ENCODE assay signal across 7 mouse cellular contexts in genomic region chr3:32366246-32366734, GRCm38 (mm10). TPM values are rescaled to one million over a fixed set of nuclear protein-coding genes. Genes with fewer than 3 reads are reported as not detected.
A peak's percentile ranks its signal among the peaks of the same experiment; 100 is the strongest.
DNase-seq lines count a peak whose midpoint lies in the region; ATAC-seq and TF ChIP-seq lines count a peak whose summit lies in the region.

No protein-coding gene starts in this region.

- no peaks in the 10 kb centered on the region for H3K36me3 ChIP-seq in spleen, adult 2 months (ENCODE audit: control insufficient read depth, insufficient read depth, low read length)
- no peaks in the 10 kb centered on the region for H3K36me3 ChIP-seq in hindbrain, embryonic 14.5 days (replicated peaks; ENCODE audit: control insufficient read depth, insufficient read depth)
- no peaks in the 10 kb centered on the region for H3K36me3 ChIP-seq in stomach, embryonic 15.5 days

- WGBS in spleen, adult 2 months, result 72% methylated on average over 17 of the region's 17 CpGs
- 45% methylated on average over 17 of the region's 17 CpGs for whole genome bisulfite sequencing in hindbrain, embryonic 14.5 days
- 65% methylated on average over 17 of the region's 17 CpGs for WGBS in stomach, embryonic 15.5 days

- no peak for TF ChIP-seq CTCF in spleen, adult 2 months (IDR thresholded peaks at IDR 0.05; ENCODE audit: extremely low read depth, insufficient read depth, insufficient read length, insufficient replicate concordance)

- H3K4me2 ChIP-seq in hindbrain, embryonic 14.5 days (replicated peaks), result peak overlapping the region; percentile 85
- H3K4me2 ChIP-seq in stomach, embryonic 15.5 days, result peak overlapping the region; percentile 75

- H3K27ac ChIP-seq in spleen, adult 2 months (ENCODE audit: insufficient read depth, low read length), result no peak overlapping the region
- peak overlapping the region; percentile 93 for H3K27ac ChIP-seq in hindbrain, embryonic 14.5 days
- no peak overlapping the region for H3K27ac ChIP-seq in stomach, embryonic 15.5 days

- H3K4me3 ChIP-seq in spleen, adult 2 months (ENCODE audit: extremely low read depth, insufficient read depth, insufficient read length), result peak overlapping the region; percentile 83
- peak overlapping the region; percentile 80 for H3K4me3 ChIP-seq in hindbrain, embryonic 14.5 days (replicated peaks; ENCODE audit: low read length)
- H3K4me3 ChIP-seq in stomach, embryonic 15.5 days (replicated peaks), result peak overlapping the region; percentile 79

- H3K27me3 ChIP-seq in spleen, adult 2 months (ENCODE audit: control insufficient read depth, insufficient read depth, low read length), result no peaks in the 10 kb centered on the region; the same call in 1 of the 2 replicates
- no peaks in the 10 kb centered on the region for H3K27me3 ChIP-seq in hindbrain, embryonic 14.5 days (ENCODE audit: control insufficient read depth, insufficient read depth, low read length)
- no peaks in the 10 kb centered on the region for H3K27me3 ChIP-seq in stomach, embryonic 15.5 days (replicated peaks)

- peak; percentile 44 for ATAC-seq in hindbrain, embryonic 14.5 days (ENCODE audit: low FRiP score)
- no peak for ATAC-seq in stomach, embryonic 15.5 days (ENCODE audit: insufficient read depth, low FRiP score, low read depth)

- DNase-seq in spleen, adult 2 months (ENCODE audit: low read depth in 1 of 2, low spot score in 2 of 2), result no peak
- no peak for DNase-seq in spleen, postnatal 4 days (ENCODE audit: low spot score in 2 of 2)
- peak; percentile 49 for DNase-seq in cerebellum, adult 9-11 months
- DNase-seq in hindbrain, embryonic 14.5 days (ENCODE audit: low spot score), result no peak
- peak; percentile 15 for DNase-seq in lung, postnatal 36 days
- no peak for DNase-seq in gastrocnemius, postnatal 10 days

- peak overlapping the region; percentile 83 for H3K9ac ChIP-seq in hindbrain, embryonic 14.5 days
- H3K9ac ChIP-seq in stomach, embryonic 15.5 days, result no peak overlapping the region

- peaks cover 6% of the 10 kb centered on the region for H3K4me1 ChIP-seq in spleen, adult 2 months (ENCODE audit: control insufficient read depth, insufficient read depth, insufficient read length)
- peaks cover 28% of the 10 kb centered on the region for H3K4me1 ChIP-seq in hindbrain, embryonic 14.5 days (replicated peaks; ENCODE audit: control insufficient read depth, insufficient read depth, low read length)
- H3K4me1 ChIP-seq in stomach, embryonic 15.5 days, result peaks cover 5% of the 10 kb centered on the region; the same call in 1 of the 2 replicates

- no peak for TF ChIP-seq POLR2A in spleen, adult 2 months (IDR thresholded peaks at IDR 0.05; ENCODE audit: low read depth, low read length)

- H3K9me3 ChIP-seq in hindbrain, embryonic 14.5 days (ENCODE audit: control insufficient read depth, low read length), result no peaks in the 10 kb centered on the region
- H3K9me3 ChIP-seq in stomach, embryonic 15.5 days, result no peaks in the 10 kb centered on the region

RNA-seq across cellular contexts. Expression of gene Zmat3, which starts 0.5 kb away (rescaled TPM):
- polyA plus RNA-seq in spleen, adult 2 months (2012; rRNA removed), result 3.7 and 4.9 TPM in 2 replicates
- polyA plus RNA-seq in hindbrain, embryonic 14.5 days (2014; fragmentation: Nextera tagmentation; extraction: Ambion mirVana), result 9.1 and 10.3 TPM in 2 replicates
- polyA plus RNA-seq in stomach, embryonic 15.5 days (2015; fragmentation: Nextera tagmentation; extraction: Ambion mirVana), result 5.8 and 6.1 TPM in 2 replicates
- 10 to 100 TPM; 11.2 to 13.2 TPM for total RNA-seq in gastrocnemius, postnatal 10 days (2021)

RNA-seq across cellular contexts. Expression of gene Pik3ca, which starts 31.2 kb away (rescaled TPM):
- 3.6 and 3.7 TPM in 2 replicates for polyA plus RNA-seq in spleen, adult 2 months (2012; rRNA removed)
- 18.8 and 19.3 TPM in 2 replicates for polyA plus RNA-seq in hindbrain, embryonic 14.5 days (2014; fragmentation: Nextera tagmentation; extraction: Ambion mirVana)
- polyA plus RNA-seq in stomach, embryonic 15.5 days (2015; fragmentation: Nextera tagmentation; extraction: Ambion mirVana), result 8.7 and 10.7 TPM in 2 replicates
- total RNA-seq in gastrocnemius, postnatal 10 days (2021), result 10 to 100 TPM; 46.5 to 52.0 TPM

Comparison
In these comparisons a context has a peak if more than half of its experiments do, and no peak if none do; other contexts are left out.
1. DNase-seq: peak in cerebellum, adult 9-11 months (single experiment) and lung, postnatal 36 days (single experiment); none in spleen, adult 2 months (0 of 2), spleen, postnatal 4 days (0 of 2), hindbrain, embryonic 14.5 days (single experiment) and gastrocnemius, postnatal 10 days (single experiment).
2. Peak in every context shown above with its lines, with median percentiles within 50 percentile points of each other: H3K4me3 ChIP-seq.